Mouse (Mus musculus) NIH3T3 (cell line): Measurements from ENCODE around the gene Jam3.

Experiments
- DNase-seq: peaks from one replicate; pipeline ENCODE4 v3.0.0-alpha.2; 2012; ENCODE audit warnings: low read depth

Gene Jam3

DNA sequence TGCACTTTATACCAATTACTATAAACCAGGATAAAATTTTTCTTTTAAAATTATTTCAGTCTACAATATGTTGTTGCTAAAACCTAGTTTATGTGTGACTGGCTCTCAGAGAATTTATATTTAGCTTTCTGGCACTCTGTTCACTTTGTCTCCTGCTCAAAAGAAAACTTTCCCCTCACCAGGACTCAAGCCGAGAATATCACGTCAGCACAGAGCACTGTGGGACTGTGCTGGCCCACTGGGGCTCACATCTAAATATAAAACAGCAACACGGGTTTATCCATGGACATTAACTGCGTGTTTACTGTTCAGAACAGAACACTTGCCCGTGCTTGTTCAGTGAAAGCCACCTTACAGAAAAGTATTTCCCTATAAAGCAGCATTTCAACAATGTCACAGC, 44.5 kb downstream of the Jam3 start:
- no peak for DNase-seq

DNA sequence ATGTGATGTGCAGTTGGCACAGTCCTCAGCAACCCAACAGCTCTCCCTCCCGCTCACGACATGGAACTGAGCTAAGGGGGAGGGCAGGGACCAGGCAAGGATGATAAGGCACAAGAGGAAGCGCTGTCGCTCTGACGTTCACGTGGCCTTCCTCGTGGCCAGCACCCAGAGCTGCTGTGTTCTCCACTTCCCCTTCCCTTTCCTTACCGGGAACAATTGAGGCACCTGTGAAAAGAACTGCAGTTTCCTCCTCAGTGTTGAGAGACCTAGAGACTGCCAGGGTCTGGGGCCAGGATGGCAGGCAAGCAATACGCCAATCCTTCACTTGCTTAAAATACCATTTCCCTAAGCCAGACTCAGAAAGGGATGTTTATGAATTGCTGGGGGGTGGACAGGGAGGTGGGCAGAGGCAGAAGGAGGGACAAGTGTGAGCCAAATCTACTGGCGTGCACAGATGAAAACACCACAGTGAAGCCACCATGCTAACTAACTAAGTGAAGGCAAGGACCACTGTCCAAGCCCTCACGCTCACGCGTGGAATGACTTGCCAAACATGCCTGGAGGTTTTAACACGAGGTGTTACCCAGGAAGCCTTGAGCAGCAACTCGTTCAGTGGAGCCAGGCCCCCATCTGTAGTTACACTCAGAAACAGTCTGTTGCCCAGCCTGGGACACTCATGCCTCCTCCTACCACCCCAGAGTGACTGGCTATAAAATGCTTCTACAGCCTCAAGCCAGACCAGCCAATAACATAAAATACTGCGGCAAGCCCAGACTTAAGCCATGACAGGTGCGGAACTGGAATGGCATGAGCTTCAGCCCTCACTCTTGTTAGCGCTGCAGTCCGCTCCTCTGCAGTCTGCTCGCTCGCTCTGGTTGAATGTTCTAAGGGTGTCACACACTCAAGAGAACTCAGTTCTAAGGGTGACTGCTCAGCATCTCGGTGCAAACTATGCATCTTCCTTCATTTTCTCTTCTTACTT, 45.4 kb downstream of the Jam3 start:
- no peak for DNase-seq

DNA sequence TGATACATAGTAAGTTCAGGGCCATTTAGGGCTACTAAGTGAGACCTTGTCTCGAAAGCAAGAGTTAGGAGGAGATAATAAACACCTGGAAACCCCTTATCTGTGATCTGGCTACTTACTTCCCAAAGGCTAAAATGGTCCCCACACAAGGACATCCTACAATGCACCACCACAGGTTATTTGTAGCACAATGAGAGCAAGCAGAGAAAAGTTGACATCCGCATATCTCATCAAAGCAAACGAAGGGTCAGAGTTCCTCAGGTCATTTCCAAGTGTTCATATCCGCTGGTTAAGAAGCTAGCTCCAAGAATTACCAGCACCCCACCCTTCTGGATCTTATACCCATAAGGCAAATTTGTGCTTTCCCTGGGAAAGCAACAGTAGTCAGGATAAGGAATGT, 46.8 kb downstream of the Jam3 start:
- no peak for DNase-seq

GRCm38 (mm10) chr9:27106081-27106480, 49.1 kb downstream of the Jam3 start:
- peak; percentile 74 for DNase-seq

DNA sequence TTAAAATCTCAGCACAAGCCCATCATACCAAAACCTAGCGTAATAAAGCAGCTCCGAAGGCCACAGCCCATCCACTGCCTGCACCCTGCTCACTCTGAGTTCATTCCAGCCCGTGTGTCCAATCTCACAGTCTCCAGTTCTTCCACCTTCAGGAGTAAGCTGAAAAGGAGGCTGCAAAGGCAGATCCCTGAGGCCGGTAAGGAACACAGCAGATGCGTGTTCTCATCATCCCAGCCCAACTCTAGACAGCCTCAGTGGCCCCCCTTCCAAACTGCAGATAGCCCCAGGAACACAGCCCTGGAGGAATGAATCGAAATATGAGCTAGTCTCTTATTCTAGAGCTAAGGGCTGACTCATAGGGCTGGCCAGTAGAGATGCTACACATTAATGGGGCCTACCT, 53.8 kb downstream of the Jam3 start:
- no peak for DNase-seq

DNA sequence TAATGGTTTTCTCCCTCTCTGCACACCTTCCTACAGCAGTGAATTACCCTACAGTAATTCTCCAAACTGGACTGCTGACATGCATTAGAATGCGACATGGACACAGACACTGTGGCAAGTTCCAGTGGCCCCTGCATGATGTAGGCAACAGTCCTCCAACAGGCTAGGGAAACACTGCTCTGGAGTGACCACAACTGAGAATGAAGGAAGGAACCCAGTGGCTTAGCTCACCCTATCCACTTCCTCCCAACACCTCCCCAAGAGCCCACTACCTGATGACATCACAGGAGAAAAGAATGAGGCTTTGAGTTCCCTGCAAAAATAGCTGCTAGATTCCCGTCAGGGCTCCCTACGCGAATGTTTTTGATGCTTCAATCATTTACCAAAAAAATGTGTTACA, 55.7 kb downstream of the Jam3 start:
- no peak for DNase-seq

DNA sequence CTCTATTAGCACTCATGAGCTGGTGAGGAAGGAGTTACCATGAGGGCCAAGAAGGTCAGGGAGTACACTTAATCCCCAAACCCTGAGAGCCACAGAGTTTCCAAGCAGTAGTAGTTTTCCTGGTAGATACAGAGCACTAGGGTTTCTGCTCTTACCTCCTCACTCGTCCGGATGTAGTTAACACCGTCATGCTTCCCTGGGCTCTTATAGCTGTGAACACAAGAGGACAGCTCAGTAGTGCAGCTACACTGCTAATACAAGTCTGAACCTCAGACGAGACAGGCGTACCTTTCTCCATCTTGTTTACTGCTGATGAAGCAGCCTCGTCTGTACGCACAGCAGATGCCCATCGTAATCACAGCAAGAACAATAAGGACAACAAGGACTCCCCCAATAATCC, 56.7 kb downstream of the Jam3 start:
- DNase-seq, result no peak

DNA sequence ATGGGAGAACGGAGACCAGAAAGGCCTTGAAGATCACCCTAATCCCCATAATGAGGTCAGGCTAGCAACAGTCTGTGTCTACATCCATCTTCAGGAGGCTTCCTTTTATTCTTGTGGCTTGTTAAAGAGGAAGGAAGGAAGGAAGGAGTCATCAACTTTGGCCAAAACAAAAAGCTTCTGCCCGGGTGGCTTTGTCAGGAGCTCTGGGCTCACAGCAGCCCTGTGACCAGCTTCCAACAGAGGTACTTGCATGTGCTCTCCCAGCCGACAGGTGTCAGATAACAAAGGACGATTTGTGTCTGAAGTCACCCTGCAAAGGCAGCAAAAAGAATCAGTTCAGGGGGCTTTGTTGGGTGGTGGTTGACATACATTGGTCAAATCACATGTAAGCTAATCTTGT, 57.1 kb downstream of the Jam3 start:
- no peak for DNase-seq

DNA sequence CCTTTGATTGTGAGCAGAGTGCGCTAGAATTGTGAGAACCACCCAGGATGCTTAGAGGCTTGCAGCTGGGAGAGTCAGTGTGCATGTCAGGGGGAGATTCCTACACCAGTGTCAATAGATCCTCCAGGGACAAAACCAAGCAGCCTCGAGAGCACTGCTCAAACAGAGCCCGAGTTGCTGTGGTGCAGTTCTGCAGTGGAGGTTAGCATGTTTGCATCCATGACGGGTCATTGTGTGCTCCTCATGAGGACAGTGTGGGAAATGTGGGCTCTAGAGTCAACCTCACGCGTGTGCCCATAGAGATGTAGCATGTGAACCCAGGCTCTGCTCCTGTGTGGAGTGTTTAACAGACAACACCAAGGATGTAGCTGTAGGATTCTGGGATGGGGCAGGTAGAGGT, 62.3 kb downstream of the Jam3 start:
- DNase-seq, result no peak

DNA sequence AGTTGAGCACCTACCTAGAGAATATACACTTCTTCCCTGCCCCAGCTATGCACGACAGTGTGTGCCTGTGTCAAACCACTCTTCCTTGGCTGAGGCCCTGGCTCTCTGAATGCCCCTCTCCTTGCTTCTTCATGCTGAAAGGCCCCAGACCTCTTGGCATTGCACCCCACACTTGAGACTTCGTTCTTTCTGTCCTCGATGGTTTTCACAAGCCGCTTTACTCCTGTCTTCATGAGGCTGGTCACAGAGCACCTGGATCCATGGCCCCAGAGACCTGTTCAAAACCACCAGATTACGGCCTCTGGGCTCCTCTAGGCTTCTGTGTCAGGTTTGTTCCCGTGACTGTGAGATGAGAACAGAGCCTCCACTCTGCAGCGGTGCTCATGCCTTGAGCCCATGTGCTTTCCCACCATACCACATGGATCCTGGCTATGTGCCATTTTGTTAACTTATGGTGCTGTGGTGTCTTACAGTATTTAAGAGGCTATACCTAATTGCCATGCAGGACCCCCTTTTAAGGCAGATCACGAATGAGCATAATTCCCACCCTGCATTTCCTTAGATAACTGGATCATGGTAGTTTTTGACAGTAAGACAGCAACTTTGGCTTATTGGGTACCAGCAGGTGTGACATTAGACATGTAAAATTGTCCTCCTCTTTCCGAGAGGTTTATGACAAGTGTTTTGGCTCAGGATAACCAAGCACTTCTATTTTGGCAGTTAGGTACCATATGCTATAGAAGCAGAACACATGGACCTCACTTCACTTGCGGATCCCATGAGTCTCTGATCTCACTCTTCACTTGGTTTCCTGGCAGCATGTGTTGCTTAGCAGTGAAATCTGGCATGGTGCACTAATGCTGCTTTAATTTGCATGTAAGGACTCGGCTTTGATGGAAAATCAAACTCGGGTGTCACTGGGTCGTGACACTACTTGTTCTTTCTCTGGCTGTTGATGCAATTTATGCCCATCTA, 64.1 kb downstream of the Jam3 start:
- no peak for DNase-seq

DNA sequence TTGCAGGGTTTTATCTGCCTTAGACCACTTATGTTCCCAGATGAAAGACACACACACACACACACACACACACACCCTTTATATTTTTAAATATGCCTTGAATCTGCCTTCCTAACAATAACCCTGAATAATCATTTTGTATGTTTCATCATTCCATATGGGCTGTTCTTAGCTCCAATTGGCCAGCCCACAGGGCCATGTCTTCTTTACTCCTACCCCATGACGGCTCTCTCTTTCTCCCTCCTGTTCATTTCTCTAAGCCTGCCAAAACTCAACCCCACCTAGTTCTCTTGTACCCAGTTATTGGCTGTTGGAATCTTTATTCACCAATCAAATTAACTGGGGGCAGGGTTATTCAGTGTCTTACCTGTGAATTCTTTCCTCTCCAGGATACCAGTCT, 65.1 kb downstream of the Jam3 start:
- DNase-seq, result no peak

GRCm38 (mm10) chr9:27087402-27087801, 67.8 kb downstream of the Jam3 start:
- DNase-seq, result no peak

- DNase-seq, result no peak
Measured at GRCm38 (mm10) chr9:27086256-27086655, 69.0 kb downstream of the Jam3 start.

GRCm38 (mm10) chr9:27075812-27076211, 79.4 kb downstream of the Jam3 start:
- DNase-seq, result no peak

- DNase-seq, result peak; percentile 30
Measured at GRCm38 (mm10) chr9:27074677-27075076, 80.5 kb downstream of the Jam3 start.

- DNase-seq, result no peak
Measured at GRCm38 (mm10) chr9:27070895-27071294, 84.3 kb downstream of the Jam3 start.

DNA sequence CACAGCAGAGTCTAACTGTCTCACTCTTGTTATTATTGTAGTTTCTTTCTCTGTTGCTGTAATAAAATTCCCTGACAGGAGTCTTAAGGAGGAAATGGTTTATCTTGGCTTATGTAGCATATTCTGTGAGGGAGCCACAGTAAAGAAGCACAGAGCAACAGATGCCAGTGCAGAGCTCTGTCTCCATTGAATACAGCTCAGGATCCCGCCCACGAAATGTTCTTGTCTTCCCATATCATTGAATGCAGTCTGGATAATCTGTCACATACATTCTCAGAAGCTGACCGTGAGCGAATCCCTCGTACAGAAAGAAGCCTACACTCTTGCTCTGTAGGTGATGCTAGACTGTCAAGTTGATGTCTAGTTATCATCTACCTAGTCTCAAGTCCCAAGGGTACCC, 96.9 kb downstream of the Jam3 start:
- no peak for DNase-seq

GRCm38 (mm10) chr9:27049492-27049891, 105.7 kb downstream of the Jam3 start:
- peak; percentile 32 for DNase-seq
